10 mouse cellular contexts compared by ENCODE assay signal in genomic region chr4:134954461-134954860, GRCm38 (mm10). TPM values are rescaled to one million over a fixed set of nuclear protein-coding genes. Genes with fewer than 3 reads are reported as not detected.
DNase-seq lines count a peak whose midpoint lies in the region; ATAC-seq and TF ChIP-seq lines count a peak whose summit lies in the region.
"Had no signal": no experiment of that assay in that cellular context is flagged by ENCODE, and none has a peak within 500 bp of the region (broad histone marks: within the 10 kb centered on the region; RNA-seq: fewer than 3 reads in every experiment).

No protein-coding gene starts in this region.

- 30% methylated on average over 15 of the region's 15 CpGs for whole genome bisulfite sequencing in heart, embryonic 10.5 days
- whole genome bisulfite sequencing in heart, embryonic 11.5 days (ENCODE audit: insufficient replicate concordance) = 28% methylated on average over 15 of the region's 15 CpGs
- 15% methylated on average over 15 of the region's 15 CpGs for WGBS in intestine, postnatal 0 days

- H3K4me2 ChIP-seq in heart, embryonic 11.5 days = no peak overlapping the region
- 0 out of 2 replicates have a peak overlapping the region, but pooled peaks have one; percentile 10 for H3K4me2 ChIP-seq in intestine, postnatal 0 days (replicated peaks; ENCODE audit: low read depth)
- H3K4me2 ChIP-seq: hindbrain, embryonic 15.5 days had no signal

- TF ChIP-seq CTCF in intestine, postnatal 0 days (IDR thresholded peaks at IDR 0.05; ENCODE audit: low read depth) = no peak

- H3K4me3 ChIP-seq in heart, embryonic 10.5 days = no peak overlapping the region
- no peak overlapping the region for H3K4me3 ChIP-seq in heart, embryonic 11.5 days (ENCODE audit: low read depth, low read length)
- H3K4me3 ChIP-seq in intestine, postnatal 0 days (ENCODE audit: low read depth, low read length) = no peak overlapping the region
- H3K4me3 ChIP-seq: hindbrain, embryonic 15.5 days had no signal

- H3K27ac ChIP-seq in heart, embryonic 10.5 days = no peak overlapping the region
- H3K27ac ChIP-seq in heart, embryonic 11.5 days (ENCODE audit: low read depth, low read length) = no peak overlapping the region
- no peak overlapping the region for H3K27ac ChIP-seq in intestine, postnatal 0 days (ENCODE audit: low read depth, low read length)
- H3K27ac ChIP-seq: hindbrain, embryonic 15.5 days; liver, embryonic 14.5 days had no signal

- DNase-seq in heart, embryonic 10.5 days (ENCODE audit: low spot score) = peak; percentile 70
- DNase-seq in 3134 (ENCODE audit: extremely low read depth, insufficient read length, low spot score) = peak; percentile 43
- peak; percentile 45 for DNase-seq in cerebellum, adult 11 months
- DNase-seq in testis, postnatal 14 days (ENCODE audit: low spot score) = no peak
- DNase-seq in lung, postnatal 36 days = no peak

- no peak for ATAC-seq in heart, embryonic 11.5 days (replicated peaks; ENCODE audit: insufficient number of reproducible peaks, low FRiP score, low TSS enrichment)
- no peak for ATAC-seq in intestine, postnatal 0 days
- ATAC-seq in erythroid progenitor cell, adult 5-6 weeks (replicated peaks; ENCODE audit: low FRiP score, poor library complexity, severe bottlenecking) = no peak

- H3K4me1 ChIP-seq in heart, embryonic 10.5 days = peaks cover 7% of the 10 kb centered on the region
- 0 out of 2 replicates have a peak, but pooled peaks cover 3% of the 10 kb centered on the region for H3K4me1 ChIP-seq in heart, embryonic 11.5 days (ENCODE audit: control insufficient read depth, insufficient read depth, low read length)
- H3K4me1 ChIP-seq in intestine, postnatal 0 days (replicated peaks; ENCODE audit: control insufficient read depth, insufficient read depth, low read length) = no peaks in the 10 kb centered on the region

- H3K36me3 ChIP-seq in heart, embryonic 10.5 days = no peaks in the 10 kb centered on the region
- no peaks in the 10 kb centered on the region for H3K36me3 ChIP-seq in heart, embryonic 11.5 days (ENCODE audit: control insufficient read depth, insufficient read depth, low read length)
- H3K36me3 ChIP-seq in intestine, postnatal 0 days (ENCODE audit: control insufficient read depth, insufficient read depth) = no peaks in the 10 kb centered on the region
- H3K36me3 ChIP-seq: hindbrain, embryonic 15.5 days had no signal

- no peaks in the 10 kb centered on the region for H3K9me3 ChIP-seq in heart, embryonic 10.5 days
- H3K9me3 ChIP-seq in heart, embryonic 11.5 days (replicated peaks; ENCODE audit: control insufficient read depth, low read length) = no peaks in the 10 kb centered on the region
- H3K9me3 ChIP-seq in intestine, postnatal 0 days (ENCODE audit: control insufficient read depth) = no peaks in the 10 kb centered on the region
- H3K9me3 ChIP-seq: hindbrain, embryonic 15.5 days had no signal

- no peak overlapping the region for H3K9ac ChIP-seq in heart, embryonic 11.5 days (ENCODE audit: low read depth, low read length)
- H3K9ac ChIP-seq in intestine, postnatal 0 days (ENCODE audit: low read depth, low read length) = no peak overlapping the region
- H3K9ac ChIP-seq: hindbrain, embryonic 15.5 days; liver, embryonic 14.5 days had no signal

- peaks cover 49% of the 10 kb centered on the region for H3K27me3 ChIP-seq in heart, embryonic 10.5 days (ENCODE audit: insufficient read depth, poor library complexity, severe bottlenecking)
- peaks cover 38% of the 10 kb centered on the region for H3K27me3 ChIP-seq in heart, embryonic 11.5 days (ENCODE audit: control insufficient read depth, insufficient read depth, low read length)
- no peaks in the 10 kb centered on the region for H3K27me3 ChIP-seq in intestine, postnatal 0 days (replicated peaks; ENCODE audit: control insufficient read depth, insufficient read depth, low read length)

RNA-seq across cellular contexts. Expression of gene Syf2, which starts 23.8 kb away (rescaled TPM):
- polyA plus RNA-seq in heart, embryonic 10.5 days (2016; fragmentation: Nextera tagmentation; extraction: Ambion mirVana) = 52.3 and 63.0 TPM in 2 replicates
- polyA plus RNA-seq in heart, embryonic 11.5 days (2014; fragmentation: Nextera tagmentation; extraction: Ambion mirVana) = 59.5 and 61.5 TPM in 2 replicates
- polyA plus RNA-seq in intestine, postnatal 0 days (2015; fragmentation: Nextera tagmentation; extraction: Ambion mirVana) = 76.2 and 88.6 TPM in 2 replicates
- total RNA-seq in erythroid progenitor cell, adult 5-6 weeks (2015; ENCODE audit: low replicate concordance) = 66.7 and 95.9 TPM in 2 replicates
- total RNA-seq in erythroid progenitor cell, adult 5-6 weeks (2017; ENCODE audit: low replicate concordance) = 180 and 263 TPM in 2 replicates

RNA-seq across cellular contexts. Expression of gene Rsrp1, which starts 31.1 kb away (rescaled TPM):
- 329 and 376 TPM in 2 replicates for polyA plus RNA-seq in heart, embryonic 10.5 days (2016; fragmentation: Nextera tagmentation; extraction: Ambion mirVana)
- polyA plus RNA-seq in heart, embryonic 11.5 days (2014; fragmentation: Nextera tagmentation; extraction: Ambion mirVana) = 331 and 353 TPM in 2 replicates
- polyA plus RNA-seq in intestine, postnatal 0 days (2015; fragmentation: Nextera tagmentation; extraction: Ambion mirVana) = 252 and 263 TPM in 2 replicates
- total RNA-seq in erythroid progenitor cell, adult 5-6 weeks (2015; ENCODE audit: low replicate concordance) = 722 and 849 TPM in 2 replicates
- 222 and 384 TPM in 2 replicates for total RNA-seq in erythroid progenitor cell, adult 5-6 weeks (2017; ENCODE audit: low replicate concordance)

RNA-seq across cellular contexts. Expression of gene Tmem50a, which starts 39.6 kb away (rescaled TPM):
- 129 and 131 TPM in 2 replicates for polyA plus RNA-seq in heart, embryonic 10.5 days (2016; fragmentation: Nextera tagmentation; extraction: Ambion mirVana)
- polyA plus RNA-seq in heart, embryonic 11.5 days (2014; fragmentation: Nextera tagmentation; extraction: Ambion mirVana) = 149 and 150 TPM in 2 replicates
- 129 and 136 TPM in 2 replicates for polyA plus RNA-seq in intestine, postnatal 0 days (2015; fragmentation: Nextera tagmentation; extraction: Ambion mirVana)
- total RNA-seq in erythroid progenitor cell, adult 5-6 weeks (2015; ENCODE audit: low replicate concordance) = 85.5 and 150 TPM in 2 replicates
- 70.6 and 90.5 TPM in 2 replicates for total RNA-seq in erythroid progenitor cell, adult 5-6 weeks (2017; ENCODE audit: low replicate concordance)

Comparison
In these comparisons a context has a peak if more than half of its experiments do, and no peak if none do; other contexts are left out.
1. DNase-seq: peak in heart, embryonic 10.5 days (single experiment), 3134 (single experiment) and cerebellum, adult 11 months (single experiment); none in testis, postnatal 14 days (single experiment) and lung, postnatal 36 days (single experiment).